Mouse (Mus musculus) stomach, embryonic 15.5 days (tissue): Measurements from ENCODE around the gene Raet1d. TPM values are rescaled to one million over a fixed set of nuclear protein-coding genes. Genes with fewer than 3 reads are reported as not detected.
"Not testable (repeated sequence)": the region's sequence is repeated elsewhere in the genome, so short reads cannot be mapped to it uniquely, and the experiment has no call there.

Source experiments
- ATAC-seq: fragments of 200-750 bp; cut with Nextera tagmentation; 2 replicates; pipeline ENCODE4 v1.8.0; 2017; ENCODE audit warnings: low read depth, moderate number of reproducible peaks, moderate TSS enrichment; ENCODE audit not compliant: insufficient read depth, low FRiP score
- H3K27ac ChIP-seq: fragments of 300-500 bp; sonication (generic); 2 replicates; pipeline ENCODE4 v1.5.1; 2015; ENCODE audit warnings: mild to moderate bottlenecking, inconsistent platforms
- H3K27me3 ChIP-seq: fragments of 300-500 bp; sonication (generic); replicated peaks from 2 replicates; pipeline ENCODE4 v1.6.1; 2015; ENCODE audit warnings: inconsistent platforms
- H3K36me3 ChIP-seq: fragments of 300-500 bp; sonication (generic); 2 replicates; pipeline ENCODE4 v1.6.1; 2015; ENCODE audit warnings: inconsistent platforms
- H3K4me1 ChIP-seq: fragments of 300-500 bp; sonication (generic); 2 replicates; pipeline ENCODE4 v1.6.1; 2015; ENCODE audit warnings: inconsistent platforms
- H3K4me2 ChIP-seq: fragments of 300-500 bp; sonication (generic); 2 replicates; pipeline ENCODE4 v1.6.1; 2015; ENCODE audit warnings: mild to moderate bottlenecking, inconsistent platforms
- H3K4me3 ChIP-seq: fragments of 300-500 bp; sonication (generic); replicated peaks from 2 replicates; pipeline ENCODE4 v1.5.1; 2015; ENCODE audit warnings: inconsistent platforms
- H3K9ac ChIP-seq: fragments of 300-500 bp; sonication (generic); 2 replicates; pipeline ENCODE4 v1.6.1; 2015; ENCODE audit warnings: inconsistent platforms
- H3K9me3 ChIP-seq: fragments of 300-500 bp; sonication (generic); 2 replicates; pipeline ENCODE4 v1.6.1; 2016; ENCODE audit warnings: inconsistent platforms
- WGBS: fragments of 180-500 bp; shearing (Covaris S2); methylation state at CpG from one replicate; pipeline ENCODE4 v1.1.7; 2015; 5-methylcytosine and 5-hydroxymethylcytosine counted together
- polyA plus RNA-seq: library from polyadenylated mRNA; unstranded; fragments of >200 nt; fragmentation: Nextera tagmentation; extraction: Ambion mirVana; gene quantifications from 2 replicates; pipeline ENCODE4 v1.2.1, GENCODE M21; 2015

Gene Raet1d
- polyA plus RNA-seq, 1 experiment from 2014 or later: 9.4 TPM

DNA sequence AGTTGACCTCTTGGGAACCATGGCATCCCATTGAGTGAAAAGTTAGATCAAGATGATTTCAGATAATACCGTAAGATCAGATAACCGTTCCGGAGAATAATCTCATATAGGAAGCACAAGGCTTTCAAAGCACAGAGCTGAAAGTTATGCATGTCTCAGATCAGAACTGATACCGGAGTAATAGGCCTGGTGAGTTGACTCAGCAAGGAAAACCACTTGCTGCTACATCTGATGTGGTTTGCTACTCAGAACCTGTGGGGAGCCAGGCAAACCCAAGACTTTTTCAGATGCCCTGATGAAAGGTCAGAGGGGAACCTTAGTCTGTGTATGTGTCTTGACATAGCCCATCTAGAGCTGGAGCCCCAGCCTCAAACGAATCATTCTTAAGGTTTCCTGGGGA lies 31.3 kb downstream of the Raet1d start:
- H3K9me3 ChIP-seq, H3K27me3 ChIP-seq, H3K4me2 ChIP-seq, H3K27ac ChIP-seq, H3K36me3 ChIP-seq, H3K9ac ChIP-seq, H3K4me1 ChIP-seq, ATAC-seq, H3K4me3 ChIP-seq: not testable (repeated sequence)
- 84% methylated on average over 4 of the region's 5 CpGs for WGBS

DNA sequence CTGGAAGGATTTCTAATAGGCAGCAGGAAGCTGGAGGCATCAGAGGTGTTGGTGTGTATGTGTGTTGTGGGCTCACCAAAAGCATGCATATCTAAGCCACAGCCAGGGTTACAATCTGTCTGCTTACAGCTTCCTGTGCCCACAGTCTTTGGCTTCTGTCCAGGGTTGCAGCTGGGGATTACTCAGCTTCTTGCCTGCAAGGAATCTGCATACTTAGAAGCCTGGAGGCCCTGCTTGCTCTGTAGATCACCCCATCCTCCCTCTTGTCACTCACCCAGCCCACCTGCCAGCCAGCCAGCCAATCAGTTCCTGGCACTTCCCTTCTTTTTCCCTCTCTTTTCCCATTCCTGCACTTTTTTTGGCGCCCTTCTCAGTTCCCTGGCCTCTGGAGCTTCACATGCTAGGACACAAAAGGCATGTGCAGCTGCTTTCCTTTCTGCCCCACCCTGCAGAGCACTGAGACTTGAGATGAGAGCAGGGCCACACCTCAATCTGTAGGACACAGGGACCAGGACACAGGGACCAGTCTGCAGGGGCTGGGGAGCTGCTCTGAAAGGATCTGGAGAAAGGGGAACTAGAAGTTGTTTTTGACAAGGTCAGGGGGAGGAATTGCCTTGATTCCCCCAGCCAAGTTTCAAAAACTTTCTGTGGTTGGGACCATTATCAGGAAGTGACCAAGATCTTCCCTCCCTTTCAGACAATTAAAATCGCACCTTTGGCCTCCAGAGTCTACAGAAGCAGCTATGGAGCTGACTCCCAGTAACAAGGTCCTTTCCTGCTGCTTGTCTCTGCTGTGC lies 32.9 kb downstream of the Raet1d start:
- WGBS: no CpG with 5 or more reads among the region's 2 CpGs
- not testable (repeated sequence) for H3K9ac ChIP-seq, H3K9me3 ChIP-seq, H3K4me2 ChIP-seq, H3K36me3 ChIP-seq, H3K4me3 ChIP-seq, H3K27me3 ChIP-seq, H3K4me1 ChIP-seq, ATAC-seq, H3K27ac ChIP-seq

DNA sequence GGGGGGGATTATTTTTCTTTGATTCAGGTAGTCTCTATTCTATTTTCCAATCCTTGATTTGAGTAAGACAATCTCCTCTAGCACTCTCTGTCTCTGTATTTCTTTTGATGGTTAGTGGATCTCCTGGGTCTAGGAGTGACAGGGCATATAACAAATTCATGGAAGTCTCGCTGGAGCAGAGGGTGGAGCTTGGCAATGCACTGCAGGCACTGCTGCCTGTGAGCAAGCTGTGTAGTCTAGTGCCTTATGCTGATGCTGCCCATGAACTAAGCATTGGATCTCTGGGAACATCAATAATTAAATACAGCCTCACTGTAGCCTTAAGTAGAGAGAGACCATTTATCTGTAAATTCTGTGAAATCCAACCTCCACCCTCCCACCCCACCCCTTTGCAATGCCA lies 36.3 kb downstream of the Raet1d start:
- not testable (repeated sequence) for H3K4me3 ChIP-seq, H3K36me3 ChIP-seq, ATAC-seq, H3K27me3 ChIP-seq, H3K27ac ChIP-seq, H3K9me3 ChIP-seq, H3K9ac ChIP-seq, H3K4me2 ChIP-seq, H3K4me1 ChIP-seq
- 36% methylated on average over 1 of the region's 1 CpGs for WGBS

DNA sequence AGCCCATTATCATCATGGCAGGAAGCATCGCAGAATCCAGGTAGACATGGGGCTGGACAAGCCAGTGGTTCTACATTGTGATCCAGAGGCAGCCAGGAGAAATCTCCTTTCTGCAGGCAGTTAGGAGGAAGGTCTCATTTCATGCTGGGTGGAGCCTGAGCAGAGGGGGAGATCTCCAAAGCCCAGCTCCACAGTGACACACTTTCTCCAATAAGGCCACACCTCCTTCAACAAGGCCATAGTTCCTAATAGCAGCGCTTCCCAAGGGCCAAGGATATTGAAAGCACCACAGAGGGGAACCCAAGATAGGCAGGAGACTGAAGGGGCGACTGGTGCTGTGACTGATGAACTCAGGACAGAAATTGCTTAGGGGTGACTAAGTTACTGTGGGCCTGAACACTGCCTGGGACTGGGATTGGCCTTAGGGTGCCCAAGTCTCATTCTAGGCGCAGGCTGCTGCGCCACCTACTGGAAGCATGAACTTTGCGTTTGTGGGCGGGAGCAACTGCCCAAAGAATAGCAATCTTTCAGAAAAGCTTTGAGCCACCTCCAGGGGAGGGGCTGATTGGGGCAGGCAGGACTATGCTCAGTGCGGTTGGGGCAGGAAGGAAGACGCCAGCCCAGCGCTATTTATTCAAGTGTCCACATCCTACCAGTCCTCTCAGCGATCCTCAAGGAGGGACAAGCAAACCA lies 42.0 kb downstream of the Raet1d start:
- not testable (repeated sequence) for H3K9me3 ChIP-seq, H3K4me3 ChIP-seq, H3K4me1 ChIP-seq, H3K27ac ChIP-seq, H3K36me3 ChIP-seq, H3K27me3 ChIP-seq, H3K4me2 ChIP-seq, H3K9ac ChIP-seq
- peak; percentile 58 for ATAC-seq
- 8% methylated on average over 9 of the region's 11 CpGs for WGBS

DNA sequence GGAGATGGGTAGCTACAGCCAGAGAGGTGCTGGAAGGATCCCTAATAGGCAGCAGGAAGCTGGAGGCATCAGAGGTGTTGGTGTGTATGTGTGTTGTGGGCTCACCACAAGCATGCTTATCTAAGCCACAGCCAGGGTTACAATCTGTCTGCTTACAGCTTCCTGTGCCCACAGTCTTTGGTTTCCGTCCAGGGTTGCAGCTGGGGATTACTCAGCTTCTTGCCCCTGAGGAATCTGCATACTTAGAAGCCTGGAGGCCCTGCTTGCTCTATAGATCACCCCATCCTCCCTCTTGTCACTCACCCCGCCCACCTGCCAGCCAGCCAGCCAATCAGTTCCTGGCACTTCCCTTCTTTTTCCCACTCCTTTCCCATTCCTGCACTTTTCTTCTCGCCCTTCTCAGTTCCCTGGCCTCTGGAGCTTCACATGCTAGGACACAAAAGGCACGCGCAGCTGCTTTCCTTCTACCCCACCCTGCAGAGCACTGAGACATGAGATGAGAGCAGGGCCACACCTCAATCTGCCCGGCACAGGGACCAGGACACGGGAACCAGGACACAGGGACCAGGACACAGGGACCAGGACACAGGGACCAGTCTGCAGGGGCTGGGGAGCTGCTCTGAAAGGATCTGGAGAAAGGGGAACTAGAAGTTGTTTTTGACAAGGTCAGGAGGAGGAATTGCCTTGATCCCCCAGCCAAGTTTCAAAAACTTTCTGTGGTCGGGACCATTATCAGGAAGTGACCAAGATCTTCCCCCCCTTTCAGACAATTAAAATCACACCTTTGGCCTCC lies 53.5 kb downstream of the Raet1d start:
- 6% methylated on average over 2 of the region's 8 CpGs for WGBS
- H3K4me1 ChIP-seq, H3K27me3 ChIP-seq, H3K9ac ChIP-seq, H3K36me3 ChIP-seq, H3K4me2 ChIP-seq, H3K9me3 ChIP-seq, H3K4me3 ChIP-seq, H3K27ac ChIP-seq: not testable (repeated sequence)
- ATAC-seq: peak; percentile 50; the same call in 1 of the 2 replicates

Other genes with a start within 250 kb of the Raet1d start
- 21.3 and 21.6 TPM in 2 replicates for gene E030030I06Rik, start 211.3 kb upstream of the Raet1d start, polyA plus RNA-seq
- gene Raet1e, start 202.0 kb upstream of the Raet1d start, polyA plus RNA-seq: 8.3 and 9.3 TPM in 2 replicates
- 0.68 and 0.98 TPM in 2 replicates for gene H60b, start 202.0 kb upstream of the Raet1d start, polyA plus RNA-seq